Mouse (Mus musculus) left cerebral cortex, adult 2 months (tissue): Measurements from ENCODE around the gene F11. TPM values are rescaled to one million over a fixed set of nuclear protein-coding genes. Genes with fewer than 3 reads are reported as not detected.

Source experiments
- DNase-seq, 2 experiments: peaks; one replicate each; pipeline ENCODE4 v3.0.0; 2021 to 2022; ENCODE audit warnings: low spot score in 2 of 2, mixed read lengths in 1 of 2; ENCODE audit errors: extremely low spot score in 1 of 2
- H3K27ac ChIP-seq: fragments of 200-600 bp; 2 replicates; pipeline ENCODE4 v1.8.1; 2022
- H3K4me3 ChIP-seq: fragments of 200-600 bp; 2 replicates; pipeline ENCODE4 v1.8.1; 2022
- CTCF ChIP-seq: fragments of 200-600 bp; IDR thresholded peaks from 2 replicates; pipeline ENCODE4 v1.8.1; 2022; ENCODE audit warnings: antibody characterized with exemption, mild to moderate bottlenecking, moderate library complexity
- intact Hi-C: fragments of 180-260 bp; cut with DNase I; formaldehyde crosslinking; loops from one replicate; pipeline ENCODE4 v1.15.1; 2025
- total RNA-seq, 2 experiments: library from RNA; stranded (reverse); gene quantifications; 2 replicates each; pipeline ENCODE4 v1.2.3; 2021

Gene F11
- total RNA-seq, 2 experiments from 2014 or later = not detected

DNA sequence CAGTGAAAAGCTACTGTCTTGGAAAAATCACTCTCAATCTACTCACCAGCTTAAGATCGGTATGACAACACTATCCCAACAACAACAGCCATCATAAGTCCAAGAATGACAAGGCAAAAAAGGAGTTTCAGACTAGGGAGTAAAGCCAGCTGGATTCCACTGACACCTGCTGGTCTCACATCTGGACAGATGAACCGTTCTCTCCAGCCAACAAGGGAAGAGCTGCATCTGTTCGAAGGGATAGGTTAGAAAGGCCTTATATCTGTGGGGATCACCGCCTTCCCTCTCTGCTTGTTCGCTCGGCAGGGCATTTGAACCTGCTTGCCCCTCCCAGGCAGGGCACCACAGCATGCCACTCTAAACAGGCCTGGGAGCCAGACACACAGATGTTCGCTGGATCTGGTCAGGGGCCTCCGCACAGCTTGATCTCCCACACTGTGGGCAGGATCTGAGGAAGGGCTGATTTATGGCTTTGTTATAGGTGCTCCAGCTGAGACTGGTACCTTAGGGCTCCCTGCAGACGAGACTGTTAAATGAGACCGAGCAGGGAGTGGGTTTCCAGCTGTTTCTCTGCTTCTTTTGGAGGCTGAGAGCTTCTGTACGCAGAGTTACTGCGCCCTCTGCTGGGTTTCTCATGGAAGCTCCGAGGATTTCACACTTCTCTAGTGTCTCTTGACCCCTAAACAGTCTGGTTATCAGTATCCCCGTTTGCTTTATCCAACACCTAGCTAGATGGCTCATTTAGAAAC, 25.5 kb downstream of the F11 start:
- Histone ChIP-seq H3K4me3 (no peak overlapping the region), H3K27ac (no peak overlapping the region)
- peak; percentile 80 for TF ChIP-seq CTCF
- peak; percentile 32 to 49 for DNase-seq
- intact Hi-C loops = loop anchor here (5.0 kb wide), 2 partner anchors 184 to 299 kb away; partner anchors contain the start of gene Fat1

DNA sequence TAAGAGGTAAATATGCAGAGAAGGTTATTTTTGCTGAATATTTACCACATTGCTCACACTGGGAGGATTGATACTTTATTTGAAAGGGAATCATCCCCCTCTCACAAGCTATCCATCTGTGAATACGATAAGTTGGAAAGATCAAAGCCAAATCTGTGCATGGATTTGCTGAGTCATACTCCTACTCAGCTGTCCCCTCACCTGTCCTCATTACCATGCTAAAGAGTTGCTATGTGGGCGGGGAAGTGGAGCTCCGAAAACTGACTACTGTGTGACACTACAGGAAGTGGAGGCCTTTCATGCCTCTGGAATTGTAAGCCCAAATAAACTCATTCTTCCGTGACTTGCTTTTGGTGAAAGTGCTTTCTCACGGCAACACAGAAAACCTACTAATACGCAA, 26.6 kb downstream of the F11 start:
- Histone ChIP-seq H3K27ac (no peak overlapping the region), H3K4me3 (no peak overlapping the region)
- intact Hi-C loops = loop anchor here (5.0 kb wide), 2 partner anchors 183 to 298 kb away; partner anchors contain the start of gene Fat1
- no peak for DNase-seq
- no peak for TF ChIP-seq CTCF

DNA sequence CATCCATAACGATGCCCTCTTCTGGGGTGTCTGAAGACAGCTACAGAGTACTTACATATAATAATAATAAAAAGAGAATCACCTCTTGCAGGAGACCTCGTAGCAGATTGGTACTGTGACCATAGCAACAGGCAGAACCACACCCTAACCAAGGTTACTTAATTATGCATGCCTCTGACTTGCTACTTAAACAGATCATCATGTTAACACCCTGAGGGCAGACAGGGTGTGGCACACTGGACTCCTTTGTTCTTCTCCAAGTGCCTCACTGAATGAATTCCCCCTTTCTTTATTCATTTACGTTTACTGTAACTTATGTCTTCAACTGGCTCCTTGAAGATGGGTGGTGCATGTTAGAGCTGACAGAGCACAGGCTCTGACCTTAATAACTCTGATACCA, 28.6 kb downstream of the F11 start:
- H3K4me3 ChIP-seq = no peak overlapping the region
- intact Hi-C loops = no loop called here
- H3K27ac ChIP-seq = no peak overlapping the region
- no peak for TF ChIP-seq CTCF
- DNase-seq = no peak

DNA sequence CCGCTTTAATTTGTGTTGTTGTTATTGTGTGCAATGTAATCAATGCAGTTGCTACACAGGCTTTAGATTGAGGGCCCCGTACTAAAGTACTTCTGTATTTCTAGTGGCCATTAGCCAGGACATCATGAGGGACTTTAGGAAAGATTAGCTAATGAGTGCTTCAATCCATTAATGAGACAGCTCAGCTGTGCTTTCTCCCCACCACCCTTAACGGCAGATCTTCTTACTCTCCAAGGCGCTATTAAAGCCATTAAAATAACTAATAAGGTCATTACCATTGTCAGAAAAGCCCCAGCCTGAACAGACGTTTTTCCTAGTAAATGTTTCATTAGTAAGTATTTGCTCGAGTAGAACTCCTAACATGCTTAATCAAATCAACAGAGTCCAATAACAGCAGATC, 59.4 kb downstream of the F11 start:
- H3K27ac ChIP-seq = no peak overlapping the region
- intact Hi-C loops = no loop called here
- DNase-seq = no peak
- no peak overlapping the region for H3K4me3 ChIP-seq
- TF ChIP-seq CTCF = no peak

DNA sequence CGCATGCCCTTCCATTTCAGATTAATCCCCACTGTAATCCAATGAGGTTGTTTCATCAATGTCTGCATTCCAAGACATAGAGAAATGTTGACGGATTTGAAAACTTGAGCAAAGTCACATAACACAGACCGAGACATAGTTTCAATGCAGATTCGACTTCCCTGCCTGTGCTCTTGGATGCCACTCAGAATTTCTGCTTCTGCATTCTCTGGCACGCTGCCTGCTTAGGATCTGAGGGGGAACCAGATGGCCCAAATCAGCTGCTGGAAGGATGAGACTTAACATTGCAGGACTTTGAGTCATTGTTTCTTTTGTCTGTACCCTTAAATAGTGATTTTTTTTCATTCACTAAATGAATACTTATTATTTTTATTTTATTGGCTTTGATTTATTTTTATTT, 60.2 kb downstream of the F11 start:
- Histone ChIP-seq H3K27ac (no peak overlapping the region), H3K4me3 (no peak overlapping the region)
- TF ChIP-seq CTCF = no peak
- peak; percentile 38 to 61 for DNase-seq
- intact Hi-C loops = no loop called here

DNA sequence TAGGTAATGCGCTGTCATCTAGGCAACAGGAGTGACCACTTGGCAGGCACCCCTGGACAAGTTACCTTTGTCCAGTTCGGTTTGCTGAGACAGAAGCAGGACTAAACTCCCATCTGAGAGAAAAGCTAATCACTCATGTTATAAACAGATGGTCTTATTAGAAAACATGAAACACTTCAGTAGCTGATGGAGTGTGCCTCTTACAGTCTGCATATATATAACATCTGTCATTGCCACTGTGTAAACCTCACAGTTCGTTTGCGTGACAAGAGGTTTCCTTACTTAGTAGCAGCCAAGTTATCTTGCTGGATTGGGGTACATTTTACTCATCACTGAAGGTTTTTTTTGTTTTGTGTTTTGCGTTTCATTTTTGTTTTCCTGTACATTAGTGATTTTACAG, 64.5 kb downstream of the F11 start:
- DNase-seq = no peak
- TF ChIP-seq CTCF = no peak
- no peak overlapping the region for H3K4me3 ChIP-seq
- intact Hi-C loops = no loop called here
- H3K27ac ChIP-seq = no peak overlapping the region

DNA sequence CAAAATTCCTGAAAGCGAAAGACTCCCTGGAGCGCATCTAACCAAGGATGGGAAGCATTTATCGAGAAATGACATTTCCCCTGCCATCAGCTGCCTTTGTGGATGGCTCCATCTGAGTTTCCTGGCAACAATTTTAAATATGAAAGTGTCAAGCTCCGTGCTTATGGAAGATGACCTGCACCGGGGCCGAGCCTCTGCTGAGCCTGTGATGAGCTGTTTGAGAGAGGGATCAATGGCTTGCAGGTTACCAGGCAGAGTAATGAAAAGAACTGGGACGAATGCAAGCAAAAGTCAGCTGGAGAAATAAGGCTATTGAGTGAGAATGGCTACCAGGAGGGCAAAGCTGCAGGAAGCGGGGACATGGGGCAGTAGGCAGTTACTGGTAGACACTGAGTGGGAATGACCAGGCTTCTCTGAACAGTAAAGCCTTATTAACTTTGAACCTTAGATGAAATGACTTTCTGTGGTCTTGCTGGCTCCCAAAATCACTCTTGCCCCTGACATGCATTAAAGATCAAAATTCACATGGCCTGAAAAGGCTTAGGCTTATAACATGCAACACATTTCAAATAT, 65.8 kb downstream of the F11 start:
- TF ChIP-seq CTCF = no peak
- DNase-seq = no peak
- Histone ChIP-seq H3K4me3 (no peak overlapping the region), H3K27ac (no peak overlapping the region)
- intact Hi-C loops = no loop called here

Other genes with a start within 250 kb of the F11 start
- not detected for gene Mtnr1a, start 192.9 kb downstream of the F11 start, total RNA-seq
- gene Klkb1, start 32.8 kb upstream of the F11 start, total RNA-seq = not detected
- gene Gm45753, start 46.4 kb upstream of the F11 start, total RNA-seq = not detected
- gene Cyp4v3, start 71.2 kb upstream of the F11 start, total RNA-seq = 1 to 10 TPM; 5.5 to 6.5 TPM
- 10 to 100 TPM; 25.7 to 26.0 TPM for gene Fam149a, start 120.3 kb upstream of the F11 start, total RNA-seq
- 1 to 10 TPM; 8.7 to 8.8 TPM for gene Tlr3, start 149.0 kb upstream of the F11 start, total RNA-seq
- 100 to 1,000 TPM; 370 to 377 TPM for gene Sorbs2, start 245.8 kb upstream of the F11 start, total RNA-seq